Mouse (Mus musculus): ENCODE results near the gene Fzd5. TPM values are rescaled to one million over a fixed set of nuclear protein-coding genes. Genes with fewer than 3 reads are reported as not detected.

Fzd5 gene
- polyA plus RNA-seq (2012; ENCODE audit: low replicate concordance) = 7.7 and 12.4 TPM in 2 replicates

GRCm38 (mm10) chr1:64737502-64738179, at the start of gene Fzd5:
Gene Fzd5, minus strand, starts transcription at chr1:64737751.

GRCm38 (mm10) chr1:64690213-64691013, 47.1 kb downstream of the Fzd5 start, which contains the start of gene Ccnyl1:
Gene Ccnyl1, plus strand, starts transcription at chr1:64690455.

Other genes with a start within 250 kb of the Fzd5 start
- 12.2 and 14.7 TPM in 2 replicates for gene Creb1, start 205.1 kb downstream of the Fzd5 start, polyA plus RNA-seq (2012; ENCODE audit: low replicate concordance)
- gene Mettl21a, start 120.5 kb downstream of the Fzd5 start, polyA plus RNA-seq (2012; ENCODE audit: low replicate concordance) = 8.1 and 8.2 TPM in 2 replicates
- gene Ccnyl1, start 47.3 kb downstream of the Fzd5 start, polyA plus RNA-seq (2012; ENCODE audit: low replicate concordance) = 10.9 and 26.6 TPM in 2 replicates
- gene Plekhm3, start 219.1 kb upstream of the Fzd5 start, polyA plus RNA-seq (2012; ENCODE audit: low replicate concordance) = 8.9 and 9.9 TPM in 2 replicates

All from hematopoietic multipotent progenitor cell, adult 10-12 weeks (in vitro differentiated cells).